Mouse (Mus musculus) layer of hippocampus, adult 9-10 months (tissue): ENCODE measurements at regions not wholly inside any gene's neighbourhood (a gene's known extent, or its start where the extent isn't known, plus 50 kb on each side); places are given as distances from the start of the nearest gene placed in this dataset.
A peak's percentile ranks its signal among the peaks of the same experiment; 100 is the strongest.
"Not testable (repeated sequence)": the region's sequence is repeated elsewhere in the genome, so short reads cannot be mapped to it uniquely, and the experiment has no call there.

ENCODE experiments used
- DNase-seq: peaks from one replicate; pipeline ENCODE4 v3.0.0; 2022; ENCODE audit warnings: low spot score

DNA sequence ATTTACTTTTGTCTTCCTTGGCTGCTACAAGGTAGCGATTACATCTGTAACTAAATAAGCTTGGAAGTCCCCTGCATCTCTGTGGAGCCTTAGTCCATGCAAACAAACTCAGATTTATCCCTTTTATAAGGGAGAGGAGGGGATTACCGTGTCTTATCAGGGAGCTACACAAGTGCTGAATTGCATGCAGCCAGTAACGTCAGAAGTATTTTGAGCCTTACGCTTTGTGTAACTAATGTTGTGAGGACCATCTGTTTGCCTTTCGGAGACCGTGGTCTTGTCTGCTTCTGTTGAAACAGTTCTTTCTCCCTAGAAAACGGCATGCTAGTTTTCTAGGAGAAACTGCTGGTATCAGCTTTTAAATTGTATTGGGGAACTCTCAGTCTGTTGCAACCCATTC, 58.0 kb upstream of the Dmrta1 start:
- DNase-seq: no peak

- DNase-seq: no peak
Measured at GRCm38 (mm10) chr4:89604721-89605120, 74.5 kb upstream of the Dmrta1 start.

GRCm38 (mm10) chr4:89575529-89575928, 103.7 kb upstream of the Dmrta1 start:
- peak; percentile 7 for DNase-seq

DNA sequence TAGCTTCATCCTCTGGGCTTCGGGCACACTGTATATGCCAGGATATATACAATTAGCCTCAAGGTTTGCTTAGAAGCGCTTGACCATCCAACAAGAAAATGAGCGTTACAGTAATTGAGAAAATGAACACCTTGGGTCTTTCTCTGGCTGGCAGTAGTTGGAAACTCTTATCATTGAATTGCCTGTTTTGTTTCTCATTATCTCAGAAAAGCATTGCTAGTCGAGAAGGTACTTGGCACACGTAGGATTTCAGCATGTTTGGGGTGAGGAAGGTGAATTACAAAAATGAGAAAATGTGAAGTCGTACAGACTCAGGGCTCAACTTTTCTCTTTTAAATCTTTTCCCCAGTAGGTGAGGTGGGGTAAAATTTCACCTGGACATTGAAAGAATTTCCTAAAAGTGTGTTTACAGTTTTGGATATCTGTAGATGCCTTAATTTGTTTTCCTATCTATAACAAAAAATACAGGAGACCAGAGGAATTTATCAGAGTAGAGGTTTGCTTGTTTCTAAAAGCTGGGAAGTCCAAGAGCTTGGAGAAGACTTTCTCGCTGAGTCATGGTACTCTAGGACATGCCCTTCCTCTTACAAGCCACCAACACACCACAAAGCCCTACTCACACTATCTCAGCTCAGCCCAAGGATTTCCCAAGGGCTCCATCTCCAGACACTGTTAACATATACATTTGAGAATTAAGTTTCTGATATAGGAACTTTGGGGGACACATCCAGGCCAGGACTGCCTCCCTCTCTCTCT, 124.3 kb upstream of the Dmrta1 start:
- no peak for DNase-seq

GRCm38 (mm10) chr4:89552556-89552955, 126.7 kb upstream of the Dmrta1 start:
- no peak for DNase-seq

- no peak for DNase-seq
Measured at GRCm38 (mm10) chr4:89550515-89550914, 128.7 kb upstream of the Dmrta1 start.

- DNase-seq: no peak
Measured at GRCm38 (mm10) chr4:89532462-89532861, 146.8 kb upstream of the Dmrta1 start.

- DNase-seq: no peak
Measured at GRCm38 (mm10) chr4:89530050-89530911, 149.0 kb upstream of the Dmrta1 start.

DNA sequence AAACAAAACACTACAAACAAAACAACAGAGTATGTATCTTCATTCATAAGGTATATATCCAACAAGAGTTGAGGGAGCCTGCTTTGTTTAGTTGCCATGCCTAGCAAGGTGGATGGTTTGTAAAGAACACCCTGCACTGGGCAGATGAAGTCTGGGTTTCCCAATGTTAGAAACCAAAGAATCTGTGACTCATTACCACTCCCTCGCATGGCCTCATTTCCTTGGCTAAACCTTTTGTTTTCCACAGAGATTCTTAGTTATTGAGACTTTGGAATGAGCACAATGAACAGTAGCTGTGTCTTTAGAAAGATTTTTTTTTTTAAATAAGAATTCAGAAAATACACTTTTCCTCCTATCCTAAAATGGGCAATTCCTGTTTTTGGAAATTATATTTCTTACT, 151.3 kb upstream of the Dmrta1 start:
- DNase-seq: no peak

- no peak for DNase-seq
Measured at GRCm38 (mm10) chr4:89527326-89527725, 151.9 kb upstream of the Dmrta1 start.

DNA sequence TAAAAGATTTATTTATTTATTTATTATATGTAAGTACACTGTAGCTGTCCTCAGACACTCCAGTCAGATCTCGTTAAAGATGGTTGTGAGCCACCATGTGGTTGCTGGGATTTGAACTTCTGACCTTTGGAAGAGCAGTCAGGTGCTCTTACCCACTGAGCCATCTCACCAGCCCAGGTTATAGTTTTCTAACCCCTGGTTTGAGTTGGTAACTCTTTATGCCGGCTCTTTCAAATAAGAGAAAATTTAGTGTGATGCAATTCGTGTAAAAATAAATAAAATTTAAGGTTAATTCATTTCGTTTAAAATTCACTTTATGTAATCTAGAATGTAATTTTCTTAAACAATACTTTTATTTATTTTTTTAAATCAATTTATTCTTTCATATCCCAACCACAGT, 153.7 kb upstream of the Dmrta1 start:
- not testable (repeated sequence) for DNase-seq

- peak; percentile 37 for DNase-seq
Measured at GRCm38 (mm10) chr4:89524260-89525200, 154.7 kb upstream of the Dmrta1 start.

- no peak for DNase-seq
Measured at GRCm38 (mm10) chr4:89523423-89524259, 155.6 kb upstream of the Dmrta1 start.

- DNase-seq: no peak
Measured at GRCm38 (mm10) chr4:89518027-89518426, 161.2 kb upstream of the Dmrta1 start.

- DNase-seq: no peak
Measured at GRCm38 (mm10) chr4:89515823-89516411, 163.3 kb upstream of the Dmrta1 start.

GRCm38 (mm10) chr4:89514981-89515380, 164.3 kb upstream of the Dmrta1 start:
- DNase-seq: no peak

DNA sequence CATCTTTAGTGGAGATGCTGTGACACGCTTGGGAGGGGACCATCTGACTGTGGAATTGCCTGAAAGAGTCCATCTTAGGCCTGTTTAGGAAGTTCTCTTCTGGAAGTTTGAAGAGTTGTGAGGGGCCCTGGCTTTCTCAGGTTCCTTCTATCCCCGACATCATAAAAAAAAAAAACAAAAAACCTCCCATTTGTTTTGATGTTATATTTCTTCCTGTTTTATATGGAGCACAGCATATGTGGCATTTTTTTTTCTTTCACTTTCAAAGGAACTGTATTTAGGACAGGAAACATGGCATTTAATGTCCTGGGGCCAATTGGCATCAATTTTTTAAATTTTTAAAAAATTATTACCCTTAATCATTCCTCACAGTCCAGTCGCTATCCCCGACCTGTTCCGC, 168.6 kb upstream of the Dmrta1 start:
- DNase-seq: no peak

DNA sequence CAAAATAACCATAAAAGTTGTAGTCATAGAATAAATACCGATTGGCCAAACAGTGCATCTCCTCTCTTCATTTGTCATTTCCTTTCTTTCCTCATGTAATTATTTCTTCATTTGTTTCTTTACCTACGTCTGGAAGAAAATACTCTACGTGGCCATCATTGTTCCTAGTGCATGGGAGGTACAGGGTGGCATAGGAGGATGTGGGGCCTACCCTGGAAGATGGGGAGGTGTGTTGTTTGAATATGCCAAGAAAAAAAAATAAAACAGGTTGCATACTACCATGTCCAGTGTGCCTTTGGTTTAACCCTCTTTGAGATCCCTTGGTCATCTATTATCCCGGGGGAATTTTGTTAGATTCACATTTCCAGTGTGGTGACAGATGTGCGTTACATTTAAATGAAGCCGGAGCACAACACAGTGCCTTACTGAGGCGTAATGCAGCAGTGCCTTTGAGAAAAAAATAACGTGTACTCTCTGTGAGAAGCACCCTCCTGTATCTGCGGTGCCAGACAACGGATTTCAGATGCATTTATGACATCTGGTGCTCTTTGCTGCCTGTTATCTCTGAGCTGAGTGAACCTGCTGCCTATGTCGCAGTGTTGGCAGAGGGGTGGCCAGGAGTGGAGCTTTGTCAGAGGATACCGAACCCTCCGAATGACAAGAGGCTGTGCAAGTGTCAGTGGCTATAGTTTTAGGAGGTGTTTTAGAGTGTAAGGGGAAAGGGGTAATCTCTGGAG, 169.4 kb upstream of the Dmrta1 start:
- DNase-seq: no peak

GRCm38 (mm10) chr4:89508103-89508763, 171.0 kb upstream of the Dmrta1 start:
- DNase-seq: no peak
